8 mouse cellular contexts compared by ENCODE assay signal in genomic region chr2:93333817-93334731, GRCm38 (mm10). TPM values are rescaled to one million over a fixed set of nuclear protein-coding genes. Genes with fewer than 3 reads are reported as not detected.
A peak's percentile ranks its signal among the peaks of the same experiment; 100 is the strongest.
DNase-seq lines count a peak whose midpoint lies in the region; ATAC-seq and TF ChIP-seq lines count a peak whose summit lies in the region.

Tspan18 (minus strand) TSS chr2:93334505.

- H3K36me3 ChIP-seq in embryonic facial prominence, embryonic 13.5 days, result no peaks in the 10 kb centered on the region
- H3K36me3 ChIP-seq in heart, embryonic 10.5 days, result 0 out of 2 replicates have a peak, but pooled peaks cover 5% of the 10 kb centered on the region
- no peaks in the 10 kb centered on the region for H3K36me3 ChIP-seq in liver, embryonic 13.5 days
- H3K36me3 ChIP-seq in stomach, embryonic 16.5 days (ENCODE audit: control insufficient read depth, insufficient read depth, low read length), result no peaks in the 10 kb centered on the region

- peak within 1 kb of the TSS; percentile 99 for H3K4me2 ChIP-seq in embryonic facial prominence, embryonic 13.5 days
- H3K4me2 ChIP-seq in liver, embryonic 13.5 days, result peak within 1 kb of the TSS; percentile 99
- H3K4me2 ChIP-seq in stomach, embryonic 16.5 days (ENCODE audit: low read depth, low read length), result peak within 1 kb of the TSS; percentile 97

- no peak within 1 kb of the TSS for H3K27ac ChIP-seq in bone marrow, adult 2 months (ENCODE audit: control insufficient read depth, insufficient read depth, low read depth, low read length, poor library complexity)
- peak within 1 kb of the TSS; percentile 39 for H3K27ac ChIP-seq in embryonic facial prominence, embryonic 13.5 days
- H3K27ac ChIP-seq in heart, embryonic 10.5 days, result peak within 1 kb of the TSS; percentile 92
- peak within 1 kb of the TSS; percentile 39; the same call in 1 of the 2 replicates for H3K27ac ChIP-seq in liver, embryonic 13.5 days
- peak within 1 kb of the TSS; percentile 62 for H3K27ac ChIP-seq in stomach, embryonic 16.5 days (ENCODE audit: low read length)

- 0 out of 2 replicates have a peak, but pooled peaks have one; percentile 16 for TF ChIP-seq POLR2A in bone marrow, adult 2 months (IDR thresholded peaks at IDR 0.05; ENCODE audit: borderline replicate concordance, control insufficient read depth, low read depth, low read length)

- under 1% methylated on average over 95 of the region's 95 CpGs for WGBS in bone marrow, adult 2 months
- under 1% methylated on average over 85 of the region's 95 CpGs for WGBS in embryonic facial prominence, embryonic 13.5 days
- WGBS in heart, embryonic 10.5 days, result under 1% methylated on average over 94 of the region's 95 CpGs
- under 1% methylated on average over 93 of the region's 95 CpGs for WGBS in liver, embryonic 13.5 days (ENCODE audit: insufficient replicate concordance)
- WGBS in stomach, embryonic 16.5 days, result under 1% methylated on average over 95 of the region's 95 CpGs

- DNase-seq in A20 (ENCODE audit: low read depth, low spot score), result peak; percentile 27
- peak; percentile 94 for DNase-seq in heart, embryonic 10.5 days (ENCODE audit: low spot score)
- peak; percentile 54 for DNase-seq in kidney, adult 9 months
- peak; percentile 65 for DNase-seq in liver, embryonic 13.5 days
- DNase-seq in neural tube, embryonic 10.5 days (ENCODE audit: extremely low spot score, low spot score), result peak; percentile 84

- H3K9me3 ChIP-seq in embryonic facial prominence, embryonic 13.5 days, result no peaks in the 10 kb centered on the region
- H3K9me3 ChIP-seq in heart, embryonic 10.5 days, result no peaks in the 10 kb centered on the region
- no peaks in the 10 kb centered on the region for H3K9me3 ChIP-seq in liver, embryonic 13.5 days (replicated peaks)
- H3K9me3 ChIP-seq in stomach, embryonic 16.5 days (replicated peaks; ENCODE audit: control insufficient read depth, low read length), result no peaks in the 10 kb centered on the region

- peaks cover 13% of the 10 kb centered on the region for H3K27me3 ChIP-seq in embryonic facial prominence, embryonic 13.5 days
- no peaks in the 10 kb centered on the region for H3K27me3 ChIP-seq in heart, embryonic 10.5 days (ENCODE audit: insufficient read depth, poor library complexity, severe bottlenecking)
- peaks cover 41% of the 10 kb centered on the region for H3K27me3 ChIP-seq in liver, embryonic 13.5 days
- no peaks in the 10 kb centered on the region for H3K27me3 ChIP-seq in stomach, embryonic 16.5 days (ENCODE audit: control insufficient read depth, insufficient read depth, low read length)

- TF ChIP-seq CTCF in bone marrow, adult 2 months (IDR thresholded peaks at IDR 0.05; ENCODE audit: control insufficient read depth, insufficient read depth, low read length), result no peak

- H3K9ac ChIP-seq in embryonic facial prominence, embryonic 13.5 days, result peak within 1 kb of the TSS; percentile 79
- H3K9ac ChIP-seq in liver, embryonic 13.5 days, result peak within 1 kb of the TSS; percentile 72
- peak within 1 kb of the TSS; percentile 75 for H3K9ac ChIP-seq in stomach, embryonic 16.5 days (ENCODE audit: low read length)

- H3K4me1 ChIP-seq in bone marrow, adult 2 months (ENCODE audit: control insufficient read depth, insufficient read depth, low read length), result no peaks in the 10 kb centered on the region
- H3K4me1 ChIP-seq in embryonic facial prominence, embryonic 13.5 days, result peaks cover 14% of the 10 kb centered on the region
- H3K4me1 ChIP-seq in heart, embryonic 10.5 days, result peaks cover 66% of the 10 kb centered on the region
- peaks cover 23% of the 10 kb centered on the region for H3K4me1 ChIP-seq in liver, embryonic 13.5 days (replicated peaks)
- H3K4me1 ChIP-seq in stomach, embryonic 16.5 days (ENCODE audit: control insufficient read depth, insufficient read depth, low read length), result peaks cover 14% of the 10 kb centered on the region

- H3K4me3 ChIP-seq in bone marrow, adult 2 months (replicated peaks; ENCODE audit: control insufficient read depth, low read depth, low read length), result peak within 1 kb of the TSS; percentile 30
- peak within 1 kb of the TSS; percentile 67 for H3K4me3 ChIP-seq in embryonic facial prominence, embryonic 13.5 days
- H3K4me3 ChIP-seq in heart, embryonic 10.5 days, result peak within 1 kb of the TSS; percentile 90
- peak within 1 kb of the TSS; percentile 70 for H3K4me3 ChIP-seq in liver, embryonic 13.5 days (replicated peaks)
- peak within 1 kb of the TSS; percentile 58 for H3K4me3 ChIP-seq in stomach, embryonic 16.5 days (replicated peaks; ENCODE audit: low read length)

- ATAC-seq in embryonic facial prominence, embryonic 13.5 days (ENCODE audit: insufficient number of reproducible peaks, insufficient read depth, low FRiP score, low TSS enrichment, low read depth), result peak; percentile 71
- ATAC-seq in liver, embryonic 13.5 days (ENCODE audit: low read depth), result peak; percentile 92
- peak; percentile 84 for ATAC-seq in stomach, embryonic 16.5 days (ENCODE audit: insufficient read depth, low FRiP score)

RNA-seq across cellular contexts. Expression of gene Tspan18, which starts in this region (rescaled TPM):
- 0.52 and 0.84 TPM in 2 replicates for polyA plus RNA-seq in bone marrow, adult 2 months (2011; ENCODE audit: insufficient read depth, insufficient read length, low replicate concordance, missing spikeins)
- 17.7 and 20.8 TPM in 2 replicates for polyA plus RNA-seq in embryonic facial prominence, embryonic 13.5 days (2015; fragmentation: Nextera tagmentation; extraction: Ambion mirVana)
- 64.2 and 67.0 TPM in 2 replicates for polyA plus RNA-seq in heart, embryonic 10.5 days (2016; fragmentation: Nextera tagmentation; extraction: Ambion mirVana)
- polyA plus RNA-seq in liver, embryonic 13.5 days (2015; fragmentation: Nextera tagmentation; extraction: Ambion mirVana), result 3.7 and 3.9 TPM in 2 replicates
- polyA plus RNA-seq in stomach, embryonic 16.5 days (2015; fragmentation: Nextera tagmentation; extraction: Ambion mirVana), result 15.3 and 17.0 TPM in 2 replicates

Comparison
In these comparisons a context has a peak if more than half of its experiments do, and no peak if none do; other contexts are left out.
1. DNase-seq: peak in every context shown above with its lines; median percentile 94 in heart, embryonic 10.5 days; 84 in neural tube, embryonic 10.5 days; 65 in liver, embryonic 13.5 days; 54 in kidney, adult 9 months; 27 in A20.
2. H3K4me3 ChIP-seq: peak in every context shown above with its lines; median percentile 90 in heart, embryonic 10.5 days; 70 in liver, embryonic 13.5 days; 67 in embryonic facial prominence, embryonic 13.5 days; 58 in stomach, embryonic 16.5 days; 30 in bone marrow, adult 2 months.